Mouse (Mus musculus): ENCODE measurements around the gene Rnf186.

DNA sequence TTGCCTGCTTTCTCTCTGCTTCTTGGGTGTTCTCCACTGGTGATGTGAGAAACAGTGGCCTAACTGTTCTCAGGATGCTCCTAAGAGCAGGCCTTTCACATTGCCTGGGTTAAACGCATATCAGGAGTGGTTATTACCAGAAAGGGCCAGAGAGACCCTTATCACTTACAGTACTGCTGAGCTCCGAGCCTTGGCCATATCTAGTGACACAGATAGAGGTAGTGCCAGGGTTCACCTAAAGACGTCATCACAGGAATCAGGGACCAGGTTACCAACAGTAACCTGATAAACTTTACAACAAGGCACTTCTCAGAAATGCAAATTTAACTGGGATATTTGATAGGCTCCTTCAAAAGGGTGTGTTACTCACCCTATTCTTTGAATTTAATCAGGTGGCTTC is 33.0 kb upstream of the Rnf186 start:
- TF ChIP-seq CTCF (IDR thresholded peaks at IDR 0.05; ENCODE audit: extremely low read depth, insufficient read length, insufficient replicate concordance, low read depth, low read length) (no peak), POLR2A (IDR thresholded peaks at IDR 0.05; ENCODE audit: low read depth, low read length) (no peak)

Data from small intestine, adult 2 months (tissue).